9 mouse cellular contexts compared by ENCODE assay signal in genomic region chr13:102644344-102644743, GRCm38 (mm10). TPM values are rescaled to one million over a fixed set of nuclear protein-coding genes. Genes with fewer than 3 reads are reported as not detected.
DNase-seq lines count a peak whose midpoint lies in the region; ATAC-seq and TF ChIP-seq lines count a peak whose summit lies in the region.
"Had no signal": no experiment of that assay in that cellular context is flagged by ENCODE, and none has a peak within 500 bp of the region (broad histone marks: within the 10 kb centered on the region; RNA-seq: fewer than 3 reads in every experiment).

No protein-coding gene starts in this region.

- H3K4me2 ChIP-seq in heart, embryonic 15.5 days: peak overlapping the region; percentile 59
- H3K4me2 ChIP-seq in hindbrain, embryonic 13.5 days: peak overlapping the region; percentile 35
- H3K4me2 ChIP-seq in midbrain, postnatal 0 days (ENCODE audit: low read depth, low read length, poor library complexity, severe bottlenecking): peak overlapping the region; percentile 21; the same call in 1 of the 2 replicates

- no peak for TF ChIP-seq CTCF in midbrain, postnatal 0 days (IDR thresholded peaks at IDR 0.05)
- no peak for TF ChIP-seq CTCF in cerebellum, adult 2 months (IDR thresholded peaks at IDR 0.05; ENCODE audit: borderline replicate concordance, insufficient read depth, low read depth, low read length)

- WGBS in heart, embryonic 15.5 days: 44% methylated on average over 8 of the region's 8 CpGs
- WGBS in hindbrain, embryonic 13.5 days: 26% methylated on average over 8 of the region's 8 CpGs
- WGBS in midbrain, postnatal 0 days: 38% methylated on average over 8 of the region's 8 CpGs
- 29% methylated on average over 8 of the region's 8 CpGs for WGBS in cerebellum, adult 2 months

- H3K4me1 ChIP-seq in heart, embryonic 15.5 days (replicated peaks): peaks cover 23% of the 10 kb centered on the region
- H3K4me1 ChIP-seq in hindbrain, embryonic 13.5 days (replicated peaks): peaks cover 20% of the 10 kb centered on the region
- peaks cover 6% of the 10 kb centered on the region; the same call in 1 of the 2 replicates for H3K4me1 ChIP-seq in midbrain, postnatal 0 days (ENCODE audit: insufficient read depth, low read length)
- no peaks in the 10 kb centered on the region for H3K4me1 ChIP-seq in cerebellum, adult 2 months (ENCODE audit: control insufficient read depth, insufficient read depth, low read length)

- H3K27ac ChIP-seq in heart, embryonic 15.5 days: no peak overlapping the region
- H3K27ac ChIP-seq in hindbrain, embryonic 13.5 days: no peak overlapping the region
- H3K27ac ChIP-seq in midbrain, postnatal 0 days (ENCODE audit: low read depth, low read length): no peak overlapping the region
- no peak overlapping the region for H3K27ac ChIP-seq in cerebellum, adult 2 months (ENCODE audit: insufficient read depth, low read length)

- ATAC-seq in heart, embryonic 15.5 days (replicated peaks; ENCODE audit: insufficient number of reproducible peaks, insufficient read depth, low FRiP score, low read depth): no peak
- ATAC-seq in hindbrain, embryonic 13.5 days (ENCODE audit: low FRiP score): peak; percentile 62; the same call in 1 of the 2 replicates
- no peak for ATAC-seq in midbrain, postnatal 0 days (ENCODE audit: low FRiP score)

- H3K9ac ChIP-seq in heart, embryonic 15.5 days: no peak overlapping the region
- H3K9ac ChIP-seq in hindbrain, embryonic 13.5 days: no peak overlapping the region
- H3K9ac ChIP-seq in midbrain, postnatal 0 days (replicated peaks; ENCODE audit: low read length, poor library complexity, severe bottlenecking): no peak overlapping the region

- no peaks in the 10 kb centered on the region for H3K9me3 ChIP-seq in heart, embryonic 15.5 days (replicated peaks)
- no peaks in the 10 kb centered on the region for H3K9me3 ChIP-seq in hindbrain, embryonic 13.5 days
- no peaks in the 10 kb centered on the region for H3K9me3 ChIP-seq in midbrain, postnatal 0 days (ENCODE audit: low read length)
- H3K9me3 ChIP-seq: heart, embryonic 10.5 days had no signal

- no peaks in the 10 kb centered on the region for H3K36me3 ChIP-seq in heart, embryonic 15.5 days
- no peaks in the 10 kb centered on the region for H3K36me3 ChIP-seq in hindbrain, embryonic 13.5 days
- no peaks in the 10 kb centered on the region for H3K36me3 ChIP-seq in midbrain, postnatal 0 days (ENCODE audit: insufficient read depth, low read length)
- H3K36me3 ChIP-seq: heart, embryonic 10.5 days had no signal

- H3K4me3 ChIP-seq in heart, embryonic 15.5 days: no peak overlapping the region
- H3K4me3 ChIP-seq in hindbrain, embryonic 13.5 days: no peak overlapping the region
- no peak overlapping the region for H3K4me3 ChIP-seq in midbrain, postnatal 0 days (ENCODE audit: low read depth, low read length)
- no peak overlapping the region for H3K4me3 ChIP-seq in cerebellum, adult 2 months (replicated peaks; ENCODE audit: insufficient read depth, low read depth, low read length)

- DNase-seq in heart, adult 8-10 months (ENCODE audit: low spot score): no peak
- DNase-seq in embryo, embryonic 10.5 days (ENCODE audit: low spot score): peak; percentile 32
- no peak for DNase-seq in midbrain, postnatal 0 days (ENCODE audit: low spot score)
- no peak for DNase-seq in T-cell, adult 2 months (ENCODE audit: low spot score)
- no peak for DNase-seq in cerebellum, adult 2 months
- no peak for DNase-seq in kidney, adult 18-20 months

- no peak for TF ChIP-seq POLR2A in cerebellum, adult 2 months (IDR thresholded peaks at IDR 0.05; ENCODE audit: borderline replicate concordance, insufficient read depth, low read length)

- no peaks in the 10 kb centered on the region for H3K27me3 ChIP-seq in heart, embryonic 15.5 days
- H3K27me3 ChIP-seq in hindbrain, embryonic 13.5 days: 0 out of 2 replicates have a peak, but pooled peaks cover 7% of the 10 kb centered on the region
- no peaks in the 10 kb centered on the region for H3K27me3 ChIP-seq in midbrain, postnatal 0 days (ENCODE audit: insufficient read depth, low read length)
- no peaks in the 10 kb centered on the region for H3K27me3 ChIP-seq in cerebellum, adult 2 months (ENCODE audit: control insufficient read depth, insufficient read depth, low read length)

RNA-seq across cellular contexts. Expression of gene Cd180, which starts 49.0 kb away (rescaled TPM):
- polyA plus RNA-seq in heart, embryonic 15.5 days (2015; fragmentation: Nextera tagmentation; extraction: Ambion mirVana): 0.24 and 0.53 TPM in 2 replicates
- 1 to 10 TPM in 2 of 4 experiments, under 1 TPM in 2; 0.57 to 2.5 (median 0.85) TPM for total RNA-seq in heart, adult 8-10 months (2022)
- 0.57 and 0.76 TPM in 2 replicates for polyA plus RNA-seq in hindbrain, embryonic 13.5 days (2015; fragmentation: Nextera tagmentation; extraction: Ambion mirVana)
- 1.3 and 3.2 TPM in 2 replicates for total RNA-seq in midbrain, postnatal 0 days (2014; rRNA removed)
- polyA plus RNA-seq in midbrain, postnatal 0 days (2015; fragmentation: Nextera tagmentation; extraction: Ambion mirVana): 0.58 and 0.60 TPM in 2 replicates
- polyA plus RNA-seq in cerebellum, adult 2 months (2012; rRNA removed): 0.60 and 0.65 TPM in 2 replicates
